Mouse (Mus musculus): Measurements from ENCODE around the gene Caskin1.

The Caskin1 gene

GRCm38 (mm10) chr17:24470701-24471527 lies 17.5 kb upstream of the Caskin1 start:
- peak in 1 of 2 experiments; percentile 30 for DNase-seq (ENCODE audit: low spot score in 2 of 2)

- no peak for DNase-seq (ENCODE audit: low spot score in 2 of 2)
Measured at GRCm38 (mm10) chr17:24472512-24472911, 15.9 kb upstream of the Caskin1 start.

GRCm38 (mm10) chr17:24473612-24474275 lies 14.7 kb upstream of the Caskin1 start, which contains the start of gene Bricd5:
Gene Bricd5 (plus strand): TSS chr17:24473884.
- DNase-seq (ENCODE audit: low spot score in 2 of 2) = no peak

- DNase-seq (ENCODE audit: low spot score in 2 of 2) = no peak
Measured at GRCm38 (mm10) chr17:24474557-24474956, 13.8 kb upstream of the Caskin1 start.

GRCm38 (mm10) chr17:24475586-24475985 lies 12.8 kb upstream of the Caskin1 start:
- no peak for DNase-seq (ENCODE audit: low spot score in 2 of 2)

- DNase-seq (ENCODE audit: low spot score in 2 of 2) = no peak
Measured at GRCm38 (mm10) chr17:24476022-24476776, 12.2 kb upstream of the Caskin1 start.

GRCm38 (mm10) chr17:24477053-24477984 lies 11.1 kb upstream of the Caskin1 start:
- no peak for DNase-seq (ENCODE audit: low spot score in 2 of 2)

DNA sequence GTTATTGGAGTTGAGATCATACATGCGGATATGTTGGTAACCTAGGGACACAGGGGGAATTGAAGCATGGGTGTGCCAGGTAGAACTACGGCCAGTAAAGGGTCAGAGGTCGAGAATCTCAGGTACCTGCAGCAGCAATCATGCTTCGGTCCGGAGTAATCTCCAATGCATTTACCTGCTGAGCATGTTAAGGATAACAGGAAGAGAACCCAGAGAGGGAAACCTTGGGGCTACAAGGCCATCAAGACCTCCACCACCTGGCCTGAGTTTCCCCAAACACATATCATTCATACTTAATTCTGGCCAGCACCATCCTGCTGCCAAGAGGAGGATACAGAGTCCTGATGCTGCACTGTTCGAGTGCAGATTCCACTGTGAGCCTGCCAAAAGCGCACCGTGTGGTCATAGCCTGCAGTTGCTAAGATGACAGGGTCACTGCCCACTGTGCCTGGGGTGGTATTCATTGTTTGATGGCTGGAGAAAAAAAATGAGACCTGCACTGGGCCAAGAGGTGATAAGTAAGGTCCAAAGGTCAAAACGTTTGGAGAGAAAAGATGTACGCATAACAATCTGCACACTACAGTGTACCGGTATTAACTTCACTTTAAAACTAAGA lies 10.3 kb upstream of the Caskin1 start:
- DNase-seq (ENCODE audit: low spot score in 2 of 2) = no peak

GRCm38 (mm10) chr17:24478663-24479380 lies 9.6 kb upstream of the Caskin1 start, which contains the start of gene Mlst8:
Gene Mlst8 (minus strand): TSS chr17:24479078.
- DNase-seq (ENCODE audit: low spot score in 2 of 2) = peak; percentile 92 to 98

- no peak for DNase-seq (ENCODE audit: low spot score in 2 of 2)
Measured at GRCm38 (mm10) chr17:24479431-24479830, 9.0 kb upstream of the Caskin1 start.

DNA sequence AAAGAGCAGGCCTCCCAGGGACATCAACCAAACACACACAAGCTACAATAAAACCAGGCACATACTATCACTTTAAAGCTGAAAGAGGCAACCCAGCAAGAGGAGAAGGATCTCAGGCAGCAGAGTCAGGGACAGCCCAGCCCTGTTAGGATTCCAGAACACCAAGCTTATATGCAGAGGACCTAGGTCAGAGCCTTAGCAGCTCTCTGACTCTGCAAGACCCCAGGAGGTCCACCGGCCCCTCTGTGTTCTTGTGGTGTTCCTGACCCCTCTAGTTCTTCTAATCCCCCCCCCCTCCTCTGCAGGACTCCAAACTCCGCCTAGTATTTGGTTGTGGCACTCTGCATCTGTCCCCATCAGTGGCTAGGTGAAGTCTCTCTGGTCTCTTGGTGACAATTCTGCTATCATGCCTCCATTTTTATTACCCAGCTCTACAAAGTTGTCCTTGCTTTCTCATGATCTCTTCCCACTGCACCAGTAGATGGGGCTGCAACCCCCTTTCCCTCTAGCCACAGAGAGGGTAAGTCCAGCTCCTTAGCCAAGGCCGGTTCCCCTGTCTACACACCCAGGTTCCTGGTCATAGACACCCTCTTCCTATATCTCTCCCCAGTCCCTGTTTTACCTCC lies 8.1 kb upstream of the Caskin1 start:
- no peak for DNase-seq (ENCODE audit: low spot score in 2 of 2)

DNA sequence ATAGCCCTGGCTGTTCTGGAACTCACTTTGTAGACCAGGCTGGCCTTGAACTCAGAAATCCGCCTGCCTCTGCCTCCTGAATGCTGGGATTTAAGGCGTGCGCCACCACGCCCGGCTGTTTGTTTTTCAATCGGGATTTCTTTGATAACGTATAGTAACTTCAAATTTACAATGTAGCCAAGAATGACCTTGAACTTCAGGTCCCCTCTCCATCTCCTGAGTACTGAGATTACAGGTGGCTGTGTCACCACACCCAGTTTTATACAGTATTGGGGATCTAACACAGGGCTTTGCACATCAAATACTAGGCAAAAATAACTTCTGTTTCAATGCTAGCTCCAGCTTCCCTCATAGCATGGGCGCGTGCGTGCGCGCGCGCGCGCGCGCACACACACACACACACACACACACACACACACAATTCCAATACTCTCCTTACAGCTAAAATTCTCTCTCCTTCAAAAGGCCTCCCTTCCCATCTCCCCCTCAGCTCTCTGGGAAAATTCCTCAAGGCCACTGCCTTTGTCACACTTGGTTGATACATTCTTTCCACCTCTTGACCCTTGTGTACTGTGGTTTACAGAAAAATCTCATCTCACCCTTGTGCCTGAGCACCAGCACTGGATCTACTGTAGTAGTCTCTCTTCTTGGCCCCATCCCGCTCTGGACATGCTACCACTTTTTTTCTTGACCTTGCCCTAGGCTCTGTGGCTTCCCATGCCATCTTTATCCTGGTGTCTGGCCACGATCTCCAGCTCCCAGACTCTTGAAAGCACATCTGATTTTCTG lies 7.2 kb upstream of the Caskin1 start:
- no peak for DNase-seq (ENCODE audit: low spot score in 2 of 2)

- no peak for DNase-seq (ENCODE audit: low spot score in 2 of 2)
Measured at GRCm38 (mm10) chr17:24483495-24483894, 4.9 kb upstream of the Caskin1 start.

DNA sequence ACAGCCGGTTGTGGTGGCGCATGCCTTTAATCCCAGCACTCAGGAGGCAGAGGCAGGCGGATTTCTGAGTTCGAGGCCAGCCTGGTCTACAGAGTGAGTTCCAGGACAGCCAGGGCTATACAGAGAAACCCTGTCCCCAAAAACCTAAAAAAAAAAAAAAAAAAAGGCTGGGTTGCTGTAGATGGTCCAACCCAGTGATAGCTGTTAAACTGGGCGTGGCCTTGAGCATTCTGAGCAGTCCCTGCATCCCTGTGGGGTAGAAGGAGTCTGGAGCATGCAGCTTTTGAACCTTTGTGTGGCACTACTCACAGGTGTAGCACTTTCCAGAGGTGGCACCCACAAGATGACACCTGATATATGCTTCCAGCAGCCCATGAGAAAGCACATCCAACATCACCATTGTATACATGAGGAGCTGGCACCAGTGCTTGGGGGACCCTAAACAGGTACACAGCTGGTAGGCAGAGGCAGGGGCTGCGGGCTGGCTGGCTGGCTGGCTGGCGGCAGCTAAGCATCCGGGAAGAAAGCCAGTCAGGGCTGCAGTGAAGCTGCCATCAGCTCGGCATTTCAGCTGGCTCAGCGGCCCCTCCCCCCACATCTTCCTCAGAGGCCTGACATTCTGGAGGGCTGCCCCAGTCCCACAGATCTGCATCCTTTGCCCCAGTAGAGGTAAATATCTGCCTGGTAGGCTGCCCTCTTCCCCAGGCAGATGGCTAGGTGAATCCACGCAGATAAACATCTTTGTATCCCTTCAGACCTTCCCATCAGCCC lies 3.1 kb upstream of the Caskin1 start:
- DNase-seq (ENCODE audit: low spot score in 2 of 2) = peak; percentile 20 to 36

- peak in 1 of 2 experiments; percentile 29 for DNase-seq (ENCODE audit: low spot score in 2 of 2)
Measured at GRCm38 (mm10) chr17:24488662-24489264, 362 bp downstream of the Caskin1 start.

GRCm38 (mm10) chr17:24489265-24490030 lies 1.0 kb downstream of the Caskin1 start:
- no peak for DNase-seq (ENCODE audit: low spot score in 2 of 2)

DNA sequence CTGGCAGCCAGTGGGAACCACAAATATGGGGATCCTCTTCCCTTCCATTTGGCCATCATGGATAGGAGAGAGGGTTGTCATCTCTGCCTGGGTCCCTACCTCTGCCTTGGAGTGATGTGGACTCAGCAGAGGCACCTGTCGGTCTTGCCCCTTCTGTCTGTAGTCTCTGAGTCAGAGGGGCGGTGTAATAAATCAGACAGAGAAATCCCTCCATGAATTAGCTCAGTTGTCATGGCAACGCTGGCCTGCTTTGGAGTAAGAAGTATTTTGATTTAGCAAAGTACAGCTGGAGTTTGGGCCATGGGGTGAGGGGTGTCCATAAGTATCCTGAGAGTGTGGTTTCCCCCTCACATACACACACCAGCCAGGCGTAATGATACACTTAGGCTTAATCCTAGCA lies 2.0 kb downstream of the Caskin1 start:
- DNase-seq (ENCODE audit: low spot score in 2 of 2) = no peak

Measured in thymus, postnatal 10 days (tissue).